Mouse (Mus musculus) hindbrain, embryonic 10.5 days (tissue): ENCODE results near the gene Kcng1. TPM values are rescaled to one million over a fixed set of nuclear protein-coding genes. Genes with fewer than 3 reads are reported as not detected.

Source experiments
- DNase-seq: peaks from one replicate; pipeline ENCODE4 v3.0.0-alpha.2; 2017; ENCODE audit warnings: low spot score
- H3K27ac ChIP-seq: fragments of 300-500 bp; sonication (generic); 2 replicates; pipeline ENCODE4 v1.5.1; 2016; ENCODE audit warnings: mild to moderate bottlenecking, moderate library complexity
- H3K27me3 ChIP-seq: fragments of 300-500 bp; sonication (generic); 2 replicates; pipeline ENCODE4 v1.6.1; 2016; ENCODE audit warnings: mild to moderate bottlenecking; ENCODE audit not compliant: poor library complexity, insufficient read depth, severe bottlenecking
- H3K36me3 ChIP-seq: fragments of 300-500 bp; sonication (generic); 2 replicates; pipeline ENCODE4 v1.6.1; 2016; ENCODE audit warnings: mild to moderate bottlenecking, moderate library complexity
- H3K4me1 ChIP-seq: fragments of 300-500 bp; sonication (generic); replicated peaks from 2 replicates; pipeline ENCODE4 v1.6.1; 2016; ENCODE audit warnings: mild to moderate bottlenecking
- H3K4me3 ChIP-seq: fragments of 300-500 bp; sonication (generic); 2 replicates; pipeline ENCODE4 v1.5.1; 2016; ENCODE audit warnings: mild to moderate bottlenecking, moderate library complexity
- H3K9me3 ChIP-seq: fragments of 300-500 bp; sonication (generic); 2 replicates; pipeline ENCODE4 v1.6.1; 2016; ENCODE audit warnings: mild to moderate bottlenecking, moderate library complexity
- WGBS: fragments of 180-500 bp; shearing (Covaris S2); methylation state at CpG from one replicate; pipeline ENCODE4 v1.1.7; 2016; 5-methylcytosine and 5-hydroxymethylcytosine counted together
- polyA plus RNA-seq: library from polyadenylated mRNA; unstranded; fragments of >200 nt; fragmentation: Nextera tagmentation; extraction: Ambion mirVana; gene quantifications from 2 replicates; pipeline ENCODE4 v1.2.1, GENCODE M21; 2016

Gene Kcng1
- polyA plus RNA-seq, 1 experiment from 2014 or later = 2.2 TPM

- H3K4me1 ChIP-seq = peaks cover 38% of the 10 kb centered on the region
- H3K9me3 ChIP-seq = peaks cover 17% of the 10 kb centered on the region
- H3K36me3 ChIP-seq = no peaks in the 10 kb centered on the region
- H3K27me3 ChIP-seq = 0 out of 2 replicates have a peak, but pooled peaks cover 13% of the 10 kb centered on the region
- H3K4me3 ChIP-seq = no peak overlapping the region
- no peak overlapping the region for H3K27ac ChIP-seq
- WGBS = 87% methylated on average over 2 of the region's 2 CpGs
- no peak for DNase-seq
Observed at GRCm38 (mm10) chr2:168289851-168290250, 8.3 kb upstream of the Kcng1 start.

DNA sequence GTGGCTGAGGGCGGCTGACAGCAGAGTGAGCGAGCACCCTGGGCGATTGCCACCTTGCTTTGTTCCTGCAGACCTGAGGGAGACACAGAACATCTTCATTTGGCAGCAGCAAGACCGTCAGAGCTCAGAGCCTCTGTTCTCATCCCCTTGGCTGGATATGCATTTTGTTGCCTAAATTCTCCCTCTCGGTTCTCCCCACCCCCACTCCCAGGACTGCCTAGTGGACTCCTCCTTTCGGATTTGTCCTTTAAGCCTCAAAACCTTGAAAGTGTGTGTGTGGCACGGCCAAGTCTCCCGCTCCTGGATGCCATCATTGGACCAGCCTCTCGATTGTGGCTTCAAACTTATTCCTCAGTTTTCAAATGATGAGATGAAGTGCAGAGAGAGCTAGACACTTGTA, 7.5 kb upstream of the Kcng1 start:
- H3K36me3 ChIP-seq = no peaks in the 10 kb centered on the region
- H3K4me1 ChIP-seq = peaks cover 38% of the 10 kb centered on the region
- WGBS = 56% methylated on average over 9 of the region's 9 CpGs
- H3K9me3 ChIP-seq = peaks cover 17% of the 10 kb centered on the region
- no peak overlapping the region for H3K27ac ChIP-seq
- peaks cover 13% of the 10 kb centered on the region for H3K27me3 ChIP-seq
- no peak for DNase-seq
- H3K4me3 ChIP-seq = no peak overlapping the region

GRCm38 (mm10) chr2:168286987-168287386, 5.5 kb upstream of the Kcng1 start:
- Histone ChIP-seq H3K27me3 (peaks cover 31% of the 10 kb centered on the region), H3K4me1 (peaks cover 26% of the 10 kb centered on the region), H3K9me3 (peaks cover 17% of the 10 kb centered on the region), H3K36me3 (no peaks in the 10 kb centered on the region), H3K4me3 (no peak overlapping the region), H3K27ac (no peak overlapping the region)
- DNase-seq = no peak
- WGBS = 21% methylated on average over 3 of the region's 3 CpGs

DNA sequence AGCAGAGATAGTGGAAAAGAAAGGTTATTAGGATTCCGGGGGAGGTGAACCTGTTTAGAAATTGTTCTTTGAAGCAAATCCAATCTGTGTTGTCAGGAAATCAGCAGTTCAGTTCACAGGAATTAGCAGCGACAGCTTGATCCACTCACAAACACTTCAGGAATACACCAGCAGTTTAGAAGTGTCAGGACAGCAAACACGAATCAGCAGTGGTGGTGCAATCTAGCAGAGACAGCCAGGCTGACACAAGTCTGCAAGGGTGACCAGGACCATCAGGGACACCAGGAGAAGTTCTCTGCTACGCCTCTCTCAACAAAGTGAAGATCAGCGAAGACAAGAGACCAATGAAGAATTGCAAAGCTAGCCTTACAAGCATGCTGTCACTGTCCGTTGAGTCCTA, 3.6 kb upstream of the Kcng1 start:
- H3K27ac ChIP-seq = no peak overlapping the region
- no peaks in the 10 kb centered on the region for H3K36me3 ChIP-seq
- H3K4me1 ChIP-seq = peaks cover 39% of the 10 kb centered on the region
- no peak for DNase-seq
- H3K4me3 ChIP-seq = no peak overlapping the region
- H3K27me3 ChIP-seq = peaks cover 49% of the 10 kb centered on the region
- 86% methylated on average over 6 of the region's 6 CpGs for WGBS
- H3K9me3 ChIP-seq = peaks cover 7% of the 10 kb centered on the region

DNA sequence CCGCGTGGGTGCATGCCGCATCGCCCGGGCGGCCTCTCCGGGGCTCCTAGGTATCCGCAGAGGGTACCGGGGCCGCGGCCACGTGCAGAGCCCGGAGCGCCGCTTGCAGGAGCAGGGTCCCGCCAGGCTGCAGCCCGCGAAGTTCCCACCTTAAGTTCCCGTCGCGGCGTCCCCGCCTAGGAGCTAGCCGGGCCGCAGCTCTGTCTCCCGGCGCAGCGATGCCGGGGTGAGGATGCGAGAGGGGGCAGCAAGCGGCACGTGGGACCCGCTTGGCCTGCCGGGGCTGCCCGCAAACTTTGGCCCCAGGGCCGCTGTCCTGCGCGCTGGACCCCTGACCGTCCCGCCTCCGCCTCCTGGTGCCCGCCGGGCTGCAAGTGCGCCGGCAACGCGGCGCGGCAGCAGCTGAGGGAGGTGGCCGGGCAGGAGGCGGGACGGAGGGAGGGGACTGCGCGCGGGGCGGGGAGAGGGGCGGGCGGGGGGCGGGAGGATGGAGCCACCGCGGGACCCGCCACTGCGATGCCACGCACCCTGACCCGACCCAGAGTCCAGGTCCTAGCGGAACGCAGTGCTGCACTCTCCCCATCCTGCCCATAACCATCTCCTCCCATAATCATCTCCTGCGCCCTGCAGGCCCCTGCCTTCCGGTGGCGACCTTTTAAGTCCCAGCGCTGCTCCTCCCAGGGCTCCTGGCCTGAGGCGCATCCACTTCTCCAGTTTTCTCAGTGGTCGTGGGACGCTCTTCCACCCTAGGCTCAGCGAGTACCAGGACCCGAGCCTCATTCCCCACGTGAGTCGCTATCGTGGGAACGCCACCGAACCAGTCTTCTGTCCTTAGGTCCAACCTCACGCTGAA, 581 bp downstream of the Kcng1 start:
- H3K4me1 ChIP-seq = peaks cover 50% of the 10 kb centered on the region
- peak; percentile 73 for DNase-seq
- peaks cover 90% of the 10 kb centered on the region for H3K27me3 ChIP-seq
- H3K4me3 ChIP-seq = peak overlapping the region; percentile 69
- H3K9me3 ChIP-seq = peaks cover 5% of the 10 kb centered on the region
- no peaks in the 10 kb centered on the region for H3K36me3 ChIP-seq
- WGBS = under 1% methylated on average over 79 of the region's 82 CpGs
- H3K27ac ChIP-seq = peak overlapping the region; percentile 79

DNA sequence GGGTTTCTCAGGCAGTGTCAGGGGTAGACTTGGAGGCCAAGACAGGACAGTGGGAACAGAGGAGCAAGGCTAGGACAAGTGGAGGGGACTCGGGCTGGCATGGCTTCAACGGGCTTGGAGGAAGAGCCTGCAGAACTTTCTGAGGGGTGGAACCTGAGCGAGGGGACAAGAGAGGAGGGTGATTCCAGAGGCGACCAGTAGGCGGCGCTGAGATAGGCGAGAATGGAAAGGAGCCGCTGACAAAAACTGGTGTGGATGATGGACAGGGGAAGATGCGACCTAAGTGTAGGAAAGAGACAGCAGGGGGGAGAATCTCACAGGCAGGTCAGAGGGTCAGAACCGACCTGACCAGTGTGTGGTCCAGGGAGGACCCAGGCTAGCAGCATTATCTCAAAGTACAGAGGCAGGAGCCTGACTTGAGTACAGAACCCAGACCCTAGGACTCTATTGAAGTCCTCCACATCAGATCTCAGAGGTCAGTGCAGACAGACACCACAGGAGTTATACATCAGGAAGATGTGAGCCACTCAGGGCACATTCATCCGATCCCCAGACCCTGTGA, 7.1 kb downstream of the Kcng1 start:
- WGBS = 9% methylated on average over 11 of the region's 11 CpGs
- peaks cover 33% of the 10 kb centered on the region; the same call in 1 of the 2 replicates for H3K4me1 ChIP-seq
- no peak overlapping the region for H3K27ac ChIP-seq
- peak; percentile 75 for DNase-seq
- H3K4me3 ChIP-seq = no peak overlapping the region
- no peaks in the 10 kb centered on the region for H3K9me3 ChIP-seq
- H3K36me3 ChIP-seq = no peaks in the 10 kb centered on the region
- peaks cover 64% of the 10 kb centered on the region for H3K27me3 ChIP-seq

DNA sequence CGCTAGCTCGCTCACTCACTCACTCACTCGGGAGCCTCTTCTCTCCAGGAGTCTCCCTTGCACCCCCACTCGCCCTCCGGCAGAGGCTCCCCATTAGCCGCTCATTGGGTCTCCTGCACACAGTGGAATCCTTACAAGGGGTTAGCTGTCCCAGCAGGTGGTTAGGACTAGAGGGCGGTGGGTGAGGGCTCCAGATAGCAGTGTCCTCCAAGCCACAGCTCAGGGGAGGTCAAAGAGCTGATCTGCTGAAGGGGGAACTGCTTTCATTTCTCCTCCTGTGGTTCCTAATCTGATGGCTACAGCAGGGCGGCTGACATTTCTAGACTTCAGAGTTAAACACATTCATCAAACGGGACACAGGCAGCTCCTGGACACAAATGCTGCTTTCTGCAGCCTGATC, 8.1 kb downstream of the Kcng1 start:
- 0 out of 2 replicates have a peak, but pooled peaks cover 4% of the 10 kb centered on the region for H3K9me3 ChIP-seq
- peaks cover 60% of the 10 kb centered on the region for H3K27me3 ChIP-seq
- no peak for DNase-seq
- 0 out of 2 replicates have a peak, but pooled peaks cover 3% of the 10 kb centered on the region for H3K36me3 ChIP-seq
- H3K4me3 ChIP-seq = no peak overlapping the region
- no peak overlapping the region for H3K27ac ChIP-seq
- 44% methylated on average over 9 of the region's 9 CpGs for WGBS
- peaks cover 31% of the 10 kb centered on the region; the same call in 1 of the 2 replicates for H3K4me1 ChIP-seq

- peaks cover 19% of the 10 kb centered on the region for H3K27me3 ChIP-seq
- peak; percentile 68 for DNase-seq
- no peak overlapping the region for H3K27ac ChIP-seq
- WGBS = 35% methylated on average over 7 of the region's 7 CpGs
- peaks cover 5% of the 10 kb centered on the region; the same call in 1 of the 2 replicates for H3K4me1 ChIP-seq
- 0 out of 2 replicates have a peak overlapping the region, but pooled peaks have one; percentile 32 for H3K4me3 ChIP-seq
- H3K36me3 ChIP-seq = 0 out of 2 replicates have a peak, but pooled peaks cover 3% of the 10 kb centered on the region
- H3K9me3 ChIP-seq = 0 out of 2 replicates have a peak, but pooled peaks cover 4% of the 10 kb centered on the region
Observed at GRCm38 (mm10) chr2:168268033-168268432, 13.5 kb downstream of the Kcng1 start.

GRCm38 (mm10) chr2:168260900-168261299, 20.6 kb downstream of the Kcng1 start:
- no peak for DNase-seq
- WGBS = 90% methylated on average over 10 of the region's 10 CpGs
- H3K4me1 ChIP-seq = no peaks in the 10 kb centered on the region
- H3K36me3 ChIP-seq = peaks cover 9% of the 10 kb centered on the region; the same call in 1 of the 2 replicates
- no peak overlapping the region for H3K4me3 ChIP-seq
- peaks cover 17% of the 10 kb centered on the region for H3K27me3 ChIP-seq
- no peaks in the 10 kb centered on the region for H3K9me3 ChIP-seq
- H3K27ac ChIP-seq = no peak overlapping the region

DNA sequence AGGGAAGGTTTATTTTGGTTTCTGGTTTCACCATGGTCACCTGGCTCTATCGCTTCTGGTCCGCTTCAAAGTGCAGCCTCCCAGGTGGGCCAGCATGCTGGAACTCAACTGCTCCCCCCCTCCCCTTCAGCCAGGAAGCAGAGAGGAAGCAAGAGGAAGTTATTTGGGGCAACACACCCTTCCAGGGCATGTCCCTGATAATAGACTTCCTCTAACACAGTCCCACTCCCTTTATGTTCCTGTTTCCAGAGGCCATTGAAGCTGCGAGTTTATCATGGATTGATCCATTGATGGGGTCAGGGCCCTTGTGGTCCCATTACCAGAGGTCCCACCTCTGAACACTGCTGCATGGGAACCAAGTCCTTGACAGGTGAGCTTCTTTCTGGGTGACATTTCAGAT, 21.4 kb downstream of the Kcng1 start:
- H3K27me3 ChIP-seq = peaks cover 17% of the 10 kb centered on the region
- no peaks in the 10 kb centered on the region for H3K9me3 ChIP-seq
- H3K36me3 ChIP-seq = peaks cover 9% of the 10 kb centered on the region; the same call in 1 of the 2 replicates
- no peak for DNase-seq
- no peaks in the 10 kb centered on the region for H3K4me1 ChIP-seq
- WGBS = 88% methylated on average over 3 of the region's 3 CpGs
- H3K27ac ChIP-seq = no peak overlapping the region
- H3K4me3 ChIP-seq = no peak overlapping the region

GRCm38 (mm10) chr2:168259046-168259445, 22.5 kb downstream of the Kcng1 start:
- DNase-seq = no peak
- Histone ChIP-seq H3K4me1 (0 out of 2 replicates have a peak, but pooled peaks cover 2% of the 10 kb centered on the region), H3K9me3 (no peaks in the 10 kb centered on the region), H3K36me3 (peaks cover 9% of the 10 kb centered on the region; the same call in 1 of the 2 replicates), H3K27ac (no peak overlapping the region), H3K4me3 (no peak overlapping the region), H3K27me3 (peaks cover 14% of the 10 kb centered on the region)
- WGBS = 89% methylated on average over 8 of the region's 8 CpGs

DNA sequence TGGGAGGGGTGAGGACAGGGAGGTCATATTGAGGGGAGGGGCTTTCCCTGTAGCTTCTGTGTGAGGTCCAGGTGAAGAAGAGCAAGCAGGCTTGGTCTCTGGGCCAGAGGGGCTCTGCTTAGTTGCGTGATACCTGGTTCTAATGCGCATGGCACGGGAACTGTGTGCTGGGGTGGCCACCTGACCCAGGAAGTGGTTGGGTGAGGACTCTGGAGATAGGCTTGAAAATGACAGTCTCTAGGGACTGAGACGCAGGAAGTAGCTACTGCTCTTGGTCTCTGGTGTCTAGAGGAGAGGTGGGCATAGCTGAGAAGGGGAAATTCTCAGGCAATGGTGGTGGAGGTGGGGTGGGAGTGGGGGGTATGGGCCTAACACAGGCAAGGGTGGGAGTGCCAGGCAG, 24.3 kb downstream of the Kcng1 start:
- Histone ChIP-seq H3K27ac (no peak overlapping the region), H3K9me3 (no peaks in the 10 kb centered on the region), H3K27me3 (peaks cover 5% of the 10 kb centered on the region; the same call in 1 of the 2 replicates), H3K4me1 (peaks cover 13% of the 10 kb centered on the region; the same call in 1 of the 2 replicates), H3K4me3 (no peak overlapping the region), H3K36me3 (peaks cover 6% of the 10 kb centered on the region; the same call in 1 of the 2 replicates)
- DNase-seq = no peak
- WGBS = 86% methylated on average over 4 of the region's 4 CpGs

- no peaks in the 10 kb centered on the region for H3K9me3 ChIP-seq
- 86% methylated on average over 3 of the region's 3 CpGs for WGBS
- peaks cover 5% of the 10 kb centered on the region; the same call in 1 of the 2 replicates for H3K27me3 ChIP-seq
- peaks cover 13% of the 10 kb centered on the region; the same call in 1 of the 2 replicates for H3K4me1 ChIP-seq
- H3K4me3 ChIP-seq = no peak overlapping the region
- H3K36me3 ChIP-seq = peaks cover 6% of the 10 kb centered on the region; the same call in 1 of the 2 replicates
- no peak for DNase-seq
- H3K27ac ChIP-seq = no peak overlapping the region
Observed at GRCm38 (mm10) chr2:168256506-168256905, 25.0 kb downstream of the Kcng1 start.
